Comparison of ENCODE assay signal across 8 mouse cellular contexts in the genomic region with DNA sequence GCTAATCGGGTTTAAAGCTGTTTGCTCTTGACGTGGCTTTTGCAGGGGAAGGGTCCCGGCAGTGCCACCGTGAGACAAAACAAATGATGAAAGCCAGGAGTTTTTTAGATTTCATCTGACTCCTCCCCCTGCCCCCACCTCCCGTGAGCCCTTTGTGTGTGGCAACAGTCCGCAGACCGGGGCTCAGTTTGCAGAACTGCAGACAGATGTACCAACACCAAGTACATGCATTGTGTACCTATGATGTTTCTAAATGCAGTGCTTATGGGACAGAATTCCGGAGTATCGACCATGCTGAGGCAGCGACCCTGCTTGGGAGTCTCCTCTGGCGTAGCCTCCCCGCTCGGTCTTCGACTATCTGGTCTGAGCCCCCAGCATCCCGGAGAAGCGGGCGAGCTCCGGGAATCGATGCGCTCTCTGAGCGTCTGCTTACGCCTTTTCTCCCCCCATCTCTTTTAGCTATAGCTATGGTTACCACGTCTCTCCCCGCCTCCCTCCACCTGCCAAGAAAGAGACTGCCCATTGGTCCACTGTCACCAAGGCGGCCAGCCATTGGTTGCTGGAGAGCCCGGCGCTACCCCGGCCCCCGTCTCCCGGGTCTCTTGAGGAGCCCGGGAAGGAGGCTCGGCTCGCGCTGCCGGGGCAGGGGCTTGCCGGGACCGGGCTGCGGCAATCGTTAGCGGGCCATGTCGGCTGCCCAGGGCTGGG. TPM values are rescaled to one million over a fixed set of nuclear protein-coding genes. Genes with fewer than 3 reads are reported as not detected.
DNase-seq lines count a peak whose midpoint lies in the region; ATAC-seq and TF ChIP-seq lines count a peak whose summit lies in the region.

A gene (plus strand): TSS at position 561 of the 708 bp plus-strand sequence.

- WGBS in forebrain, embryonic 15.5 days = under 1% methylated on average over 40 of the region's 41 CpGs
- under 1% methylated on average over 40 of the region's 41 CpGs for WGBS in lung, adult 2 months

- peak; percentile 75; the same call in 1 of the 2 replicates for TF ChIP-seq POLR2A in lung, adult 2 months (IDR thresholded peaks at IDR 0.05; ENCODE audit: borderline replicate concordance, extremely low read depth, low read depth, low read length)

- in situ Hi-C loops in ES-E14 (cut with MboI; ENCODE audit: low sequenced_read_pairs in 2 of 2, unreplicated experiment in 2 of 2) = loop anchor here in 1 of 2 experiments (25.0 kb wide), 1 partner anchor 586 kb away; no protein-coding TSS in a partner anchor

- peak within 1 kb of the TSS; percentile 46 for H3K4me2 ChIP-seq in forebrain, embryonic 15.5 days (replicated peaks)

- TF ChIP-seq CTCF in lung, adult 2 months (IDR thresholded peaks at IDR 0.05; ENCODE audit: insufficient read depth, low read length) = no peak

- H3K9ac ChIP-seq in ES-E14 (ENCODE audit: insufficient read depth, low read depth, low read length, poor library complexity, severe bottlenecking) = peak within 1 kb of the TSS; percentile 97
- peak within 1 kb of the TSS; percentile 97 for H3K9ac ChIP-seq in forebrain, embryonic 15.5 days (replicated peaks)

- H3K27ac ChIP-seq in ES-E14 (ENCODE audit: insufficient read depth, low read depth, low read length, poor library complexity, severe bottlenecking) = peak within 1 kb of the TSS; percentile 62; the same call in 1 of the 2 replicates
- H3K27ac ChIP-seq in forebrain, embryonic 15.5 days (replicated peaks) = peak within 1 kb of the TSS; percentile 100

- DNase-seq in ES-E14 (ENCODE audit: low read depth, low spot score) = peak; percentile 98
- peak; percentile 99 for DNase-seq in cerebellum, adult 11-12 months
- DNase-seq in heart, postnatal 25 days (ENCODE audit: low spot score) = peak; percentile 100
- peak; percentile 100 for DNase-seq in layer of hippocampus, adult 18-20 months (ENCODE audit: low spot score in 2 of 2)
- peak; percentile 100 for DNase-seq in lung, adult 2 months
- DNase-seq in thymus, adult 18-20 months = peak; percentile 99 to 100

- intact Hi-C loops in heart, postnatal 25 days (cut with DNase I) = loop anchor here (5.0 kb wide), 2 partner anchors 581 to 631 kb away; no protein-coding TSS in a partner anchor

- peaks cover 0 to 12% of the 10 kb centered on the region in 2 experiments; a peak in 2 of 4 replicates for H3K4me1 ChIP-seq in ES-E14 (ENCODE audit: control insufficient read depth in 2 of 2, insufficient read depth in 2 of 2, low read length in 2 of 2, poor library complexity in 1 of 2)
- H3K4me1 ChIP-seq in forebrain, embryonic 15.5 days = peaks cover 23% of the 10 kb centered on the region
- H3K4me1 ChIP-seq in lung, adult 2 months (ENCODE audit: control insufficient read depth, insufficient read depth, low read length) = peaks cover 2% of the 10 kb centered on the region

- peak within 1 kb of the TSS; percentile 98 to 100 for H3K4me3 ChIP-seq in ES-E14 (ENCODE audit: insufficient read depth in 1 of 2, low read depth in 1 of 2, low read length in 2 of 2, poor library complexity in 1 of 2, severe bottlenecking in 1 of 2)
- peak within 1 kb of the TSS; percentile 90 for H3K4me3 ChIP-seq in forebrain, embryonic 15.5 days
- H3K4me3 ChIP-seq in lung, adult 2 months (replicated peaks; ENCODE audit: extremely low read depth, low read depth, low read length) = peak within 1 kb of the TSS; percentile 91

- no peaks in the 10 kb centered on the region for H3K9me3 ChIP-seq in ES-E14 (ENCODE audit: control insufficient read depth, insufficient read depth, low read depth, low read length)
- no peaks in the 10 kb centered on the region for H3K9me3 ChIP-seq in forebrain, embryonic 15.5 days

- H3K36me3 ChIP-seq in ES-E14 (ENCODE audit: control insufficient read depth, insufficient read depth, low read length, poor library complexity, severe bottlenecking) = no peaks in the 10 kb centered on the region
- no peaks in the 10 kb centered on the region for H3K36me3 ChIP-seq in forebrain, embryonic 15.5 days

- ATAC-seq in forebrain, embryonic 15.5 days (replicated peaks) = peak; percentile 100
- peak; percentile 96 for ATAC-seq in neutrophil, adult 5-6 weeks (ENCODE audit: extremely low read depth, insufficient number of reproducible peaks, low FRiP score, poor library complexity, severe bottlenecking)

- H3K27me3 ChIP-seq in forebrain, embryonic 15.5 days = no peaks in the 10 kb centered on the region

TF ChIP-seq in ES-E14, 5 proteins besides CTCF, POLR2A, EP300 and RAD21:
- TF ChIP-seq HCFC1 (IDR thresholded peaks at IDR 0.05; ENCODE audit: borderline replicate concordance, insufficient read depth, low read length) (peak; percentile 83), MAFK (IDR thresholded peaks at IDR 0.05; ENCODE audit: insufficient read depth, low read depth, low read length) (peak; percentile 62; the same call in 1 of the 2 replicates), ZC3H11A (IDR thresholded peaks at IDR 0.05; ENCODE audit: borderline replicate concordance, low read depth, low read length) (no peak), CHD2 (IDR thresholded peaks at IDR 0.05; ENCODE audit: low read depth, low read length) (peak; percentile 94), ZNF384 (IDR thresholded peaks at IDR 0.05; ENCODE audit: low read depth, low read length) (0 out of 2 replicates have a peak, but pooled peaks have one; percentile 6)

RNA-seq across cellular contexts. Expression of the gene that starts here (rescaled TPM):
- total RNA-seq in ES-E14 (2012; rRNA removed) = 44.2 and 48.9 TPM in 2 replicates
- polyA plus RNA-seq in forebrain, embryonic 15.5 days (2015; fragmentation: Nextera tagmentation; extraction: Ambion mirVana) = 33.0 and 35.1 TPM in 2 replicates
- 10 to 100 TPM; 57.3 to 60.3 TPM for total RNA-seq in heart, postnatal 25 days (2021)
- 10 to 100 TPM; 85.1 to 93.9 TPM for total RNA-seq in layer of hippocampus, adult 18-20 months (2021)
- 13.9 and 17.8 TPM in 2 replicates for polyA plus RNA-seq in lung, adult 2 months (2012; rRNA removed)
- 13.5 and 19.3 TPM in 2 replicates for total RNA-seq in neutrophil, adult 5-6 weeks (2017)

Comparison
In these comparisons a context has a peak if more than half of its experiments do, and no peak if none do; other contexts are left out.
1. Peak in every context shown above with its lines: DNase-seq, ATAC-seq, H3K4me3 ChIP-seq and H3K27ac ChIP-seq.